Mouse (Mus musculus) gastrocnemius, postnatal 10 days (tissue): ENCODE measurements around the gene Fhdc1. TPM values are rescaled to one million over a fixed set of nuclear protein-coding genes. Genes with fewer than 3 reads are reported as not detected.

ENCODE experiments used
- DNase-seq: peaks from one replicate; pipeline ENCODE4 v3.0.0; 2021; ENCODE audit warnings: mixed read lengths
- total RNA-seq, 2 experiments: library from RNA; stranded (reverse); gene quantifications; 2 replicates each; pipeline ENCODE4 v1.2.3; 2021

The Fhdc1 gene
- total RNA-seq, 2 experiments from 2014 or later = 0.82 to 2.1 TPM

- DNase-seq = no peak
These were observed 5.1 kb downstream of the Fhdc1 start for GRCm38 (mm10) chr3:84474981-84475775.

DNA sequence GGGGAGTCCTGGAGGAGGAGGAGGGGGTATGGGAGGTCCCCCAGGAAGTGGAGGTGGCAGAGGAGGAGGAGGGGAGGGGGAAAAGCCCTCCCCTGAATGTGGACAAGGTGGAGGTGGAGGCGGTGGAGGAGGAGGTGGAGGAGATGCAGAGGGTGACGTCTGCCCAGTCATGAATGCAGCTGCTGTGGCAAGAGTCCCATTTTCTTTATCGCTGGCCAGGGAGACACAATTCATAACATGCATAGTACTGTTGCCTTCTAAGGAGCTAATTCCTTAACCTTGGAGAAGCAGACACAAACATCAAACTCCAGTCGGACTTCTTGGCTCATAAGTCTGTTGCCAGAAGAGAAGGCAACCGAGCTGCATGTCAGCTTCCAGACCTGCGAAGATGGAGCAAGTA, 5.8 kb downstream of the Fhdc1 start:
- no peak for DNase-seq

DNA sequence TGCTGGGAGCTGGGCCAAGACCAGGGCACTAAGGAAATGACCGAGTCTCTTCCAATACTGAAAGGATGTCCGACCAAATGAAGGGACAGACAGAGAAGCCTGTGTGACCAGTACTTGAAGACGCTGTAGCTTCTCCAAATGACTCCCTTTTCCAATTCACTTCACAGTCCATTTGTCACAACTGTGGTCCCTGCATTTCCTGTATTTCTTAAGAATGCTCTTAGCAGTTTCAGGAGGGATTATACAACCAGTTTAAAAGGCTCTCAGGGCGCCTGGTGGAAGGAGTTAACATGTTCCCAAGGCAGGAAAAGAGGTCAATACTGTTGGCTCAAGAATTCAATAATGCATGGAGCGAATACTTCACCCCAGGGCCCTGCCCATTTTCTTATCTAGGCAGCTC, 7.3 kb downstream of the Fhdc1 start:
- no peak for DNase-seq

- DNase-seq = no peak
These were observed 7.7 kb downstream of the Fhdc1 start for GRCm38 (mm10) chr3:84472527-84472926.

GRCm38 (mm10) chr3:84471146-84471545, 9.1 kb downstream of the Fhdc1 start:
- DNase-seq = no peak

- no peak for DNase-seq
These were observed 12.1 kb downstream of the Fhdc1 start for GRCm38 (mm10) chr3:84468111-84468453.

- no peak for DNase-seq
These were observed 12.7 kb downstream of the Fhdc1 start for GRCm38 (mm10) chr3:84467419-84468110.

- DNase-seq = no peak
These were observed 14.3 kb downstream of the Fhdc1 start for GRCm38 (mm10) chr3:84465822-84466500.

DNA sequence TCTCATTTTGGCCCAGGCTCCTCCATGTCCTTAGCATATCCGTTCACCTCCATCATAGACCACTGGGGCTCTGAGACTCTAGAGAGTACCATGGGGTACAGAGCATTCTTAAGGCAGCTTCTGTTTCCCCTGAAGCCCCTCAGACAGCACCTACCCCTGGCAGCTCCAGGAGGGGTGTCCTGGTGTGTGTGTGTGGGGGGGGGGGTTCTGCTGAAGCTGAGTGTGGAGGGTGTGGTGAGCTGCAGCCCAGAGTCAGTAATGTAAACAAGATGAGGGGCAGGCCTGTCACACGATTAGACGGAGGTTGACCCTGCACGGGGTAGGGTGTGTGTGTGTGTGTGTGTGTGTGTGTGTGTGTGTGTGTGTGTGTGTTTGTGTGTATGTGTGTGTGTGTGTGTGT, 18.5 kb downstream of the Fhdc1 start:
- no peak for DNase-seq

DNA sequence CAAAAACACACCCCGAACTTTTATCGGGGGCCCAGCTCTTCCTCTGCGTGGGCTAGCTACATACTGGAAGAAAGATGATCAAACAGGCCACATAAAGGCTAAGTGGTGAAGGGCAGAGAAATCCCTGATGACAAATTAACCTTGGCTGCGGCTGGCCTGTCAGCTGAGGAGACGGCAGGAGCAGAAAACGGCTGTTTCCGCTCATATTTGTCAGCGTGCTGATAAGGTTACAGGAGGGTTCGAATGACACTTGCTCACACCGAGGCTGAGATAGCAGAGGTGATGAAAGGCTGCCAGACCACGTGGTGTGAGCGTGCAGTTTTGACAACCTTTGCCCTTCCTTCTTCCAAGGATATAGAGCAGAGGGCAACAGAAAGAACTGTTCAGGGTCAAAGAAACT, 19.3 kb downstream of the Fhdc1 start:
- DNase-seq = no peak

DNA sequence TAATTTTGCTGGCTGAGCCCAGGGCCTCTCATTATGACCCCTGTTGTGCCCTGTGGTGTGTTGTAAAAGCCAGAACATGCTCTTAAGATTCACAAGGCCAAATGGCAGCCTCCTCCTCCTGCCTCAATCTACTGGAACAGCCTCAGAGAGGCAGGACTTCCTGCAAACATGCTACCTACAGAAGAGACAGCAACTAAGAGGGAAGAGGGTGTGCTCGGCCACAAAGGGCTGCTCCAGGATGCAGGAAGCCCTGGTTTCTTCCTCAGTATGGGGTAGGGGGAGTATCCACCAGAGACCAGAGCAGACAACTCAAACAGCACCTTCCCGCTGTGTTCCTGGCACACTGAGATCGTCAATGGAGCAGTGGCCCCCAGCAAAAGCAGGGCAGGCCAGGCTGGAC, 19.7 kb downstream of the Fhdc1 start:
- DNase-seq = no peak

DNA sequence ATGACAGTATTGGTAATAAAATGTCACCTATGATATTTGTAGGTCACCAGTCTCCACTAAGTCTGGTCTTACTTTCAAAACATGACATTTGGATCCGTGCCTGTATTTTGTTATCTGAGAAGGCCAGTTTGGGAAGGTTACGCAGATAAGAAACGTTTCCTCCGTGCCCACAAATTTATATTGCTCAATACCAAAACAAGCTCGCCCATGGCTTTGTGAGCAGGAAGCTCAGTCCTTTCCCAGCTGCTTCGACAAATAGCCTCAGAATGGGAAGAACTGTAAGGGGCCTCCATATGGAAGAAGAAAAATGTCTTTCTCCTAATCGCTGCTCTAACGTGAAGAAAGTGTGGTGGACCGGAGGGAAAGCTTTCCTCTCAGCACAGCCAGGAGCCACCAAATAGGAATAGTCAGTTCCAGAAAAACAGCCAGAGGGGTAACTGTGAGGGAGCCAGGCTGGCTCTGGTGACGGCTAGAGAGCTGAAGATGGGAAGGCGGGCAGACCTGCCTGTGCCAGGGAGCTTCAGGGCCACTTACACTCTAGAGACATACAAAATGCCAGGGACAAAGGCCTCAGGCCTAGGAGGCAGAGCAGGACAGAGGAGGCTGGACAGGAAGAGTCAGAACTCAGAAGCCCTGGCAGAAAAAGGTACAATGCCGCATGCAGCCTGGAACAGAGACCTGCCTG, 24.4 kb downstream of the Fhdc1 start:
- no peak for DNase-seq

DNA sequence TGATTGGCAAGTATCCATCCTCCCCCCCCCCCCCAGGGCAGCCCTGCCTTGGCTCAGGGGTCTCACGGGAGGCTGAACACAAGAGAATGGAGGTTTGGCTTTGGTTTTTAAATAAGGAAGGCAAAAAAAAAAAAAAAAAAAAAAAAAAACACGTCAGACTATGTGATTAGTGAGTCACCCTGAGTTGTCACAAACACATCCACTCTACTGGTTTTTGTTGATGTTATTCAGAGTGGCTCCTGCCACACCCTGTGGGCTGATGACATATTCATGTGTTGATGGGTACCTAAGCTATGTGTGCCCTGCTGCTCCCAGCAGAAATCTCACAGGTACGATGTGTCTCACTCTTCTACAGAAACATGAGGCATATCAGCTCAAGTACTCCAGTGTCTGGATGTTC, 29.6 kb downstream of the Fhdc1 start:
- DNase-seq = no peak

DNA sequence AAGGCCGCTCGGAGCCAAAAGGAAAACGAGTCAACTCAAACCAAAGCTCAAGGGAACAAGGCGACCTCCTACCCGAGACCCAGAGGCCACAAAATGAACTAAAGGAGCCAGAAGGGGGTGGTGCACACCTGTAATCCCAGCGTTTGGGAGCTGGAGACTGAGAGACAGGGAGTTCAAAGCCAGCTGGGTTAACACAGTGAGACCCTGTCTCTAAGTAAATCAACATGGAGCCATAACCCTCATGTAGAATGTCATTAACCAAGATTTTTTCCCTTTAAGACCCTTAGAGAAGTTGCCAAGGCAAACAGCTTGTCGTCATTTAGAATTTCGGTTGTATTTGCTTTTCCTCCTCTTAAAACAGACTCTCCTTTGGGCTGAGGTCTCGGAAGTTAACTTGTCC, 31.2 kb downstream of the Fhdc1 start:
- DNase-seq = no peak

DNA sequence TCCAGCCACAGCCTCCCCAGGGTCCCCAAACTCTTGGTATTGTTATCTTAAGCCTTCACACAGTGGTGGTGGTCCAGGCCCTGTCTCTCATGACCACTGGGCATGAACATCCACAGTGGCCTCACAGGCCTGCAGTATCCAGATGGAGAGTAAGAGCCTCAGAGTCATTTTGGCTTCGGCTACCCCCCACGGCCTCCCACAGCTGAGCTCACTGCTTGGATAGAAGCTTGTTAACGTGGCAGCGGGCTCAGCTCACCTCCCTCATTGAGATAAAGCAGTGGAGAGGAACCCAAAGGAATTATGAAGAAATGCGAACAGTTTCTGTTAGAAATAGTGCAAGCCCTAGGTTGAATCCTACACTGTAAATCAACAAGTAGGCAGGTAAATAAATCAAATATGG, 32.4 kb downstream of the Fhdc1 start:
- no peak for DNase-seq

DNA sequence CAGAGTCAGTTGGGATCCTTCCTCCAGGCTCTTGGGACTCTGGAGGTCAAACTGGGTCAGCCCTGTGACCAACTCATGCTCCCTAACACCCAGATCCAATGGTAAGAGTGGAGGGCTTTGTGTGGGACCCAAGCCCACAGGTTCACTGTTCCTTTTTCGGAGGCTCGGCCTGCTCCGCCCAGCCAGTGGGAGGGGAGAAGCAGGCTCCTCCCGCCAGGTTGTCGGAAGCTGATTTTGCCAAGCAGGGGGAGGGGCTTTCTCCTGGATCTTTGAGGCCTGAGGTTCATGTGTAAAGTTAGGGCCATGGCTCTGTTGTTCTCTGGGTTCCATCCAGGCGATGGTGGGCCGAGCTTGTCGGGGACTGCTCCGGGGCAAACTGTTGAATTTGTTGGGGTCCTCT, 34.4 kb downstream of the Fhdc1 start:
- no peak for DNase-seq

DNA sequence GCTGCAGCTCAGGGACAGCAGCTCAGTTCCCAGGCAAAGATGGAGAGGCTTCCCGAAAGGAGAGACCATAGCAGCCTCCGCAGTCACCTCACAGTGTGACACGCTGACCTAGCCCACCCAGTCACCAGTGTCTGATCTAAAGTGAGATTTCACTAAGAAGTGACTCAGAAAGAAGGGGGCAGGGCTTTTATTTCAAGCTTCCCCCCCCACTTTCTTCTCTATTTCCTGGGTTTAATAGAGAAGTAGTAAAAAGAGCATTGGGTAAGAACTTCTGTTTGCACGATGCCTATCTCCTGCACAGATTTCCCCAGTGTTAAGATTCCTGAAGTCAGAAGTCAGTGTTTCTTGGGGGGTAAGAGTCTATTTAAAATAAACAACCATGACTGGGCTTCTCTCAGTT, 37.3 kb downstream of the Fhdc1 start:
- no peak for DNase-seq

DNA sequence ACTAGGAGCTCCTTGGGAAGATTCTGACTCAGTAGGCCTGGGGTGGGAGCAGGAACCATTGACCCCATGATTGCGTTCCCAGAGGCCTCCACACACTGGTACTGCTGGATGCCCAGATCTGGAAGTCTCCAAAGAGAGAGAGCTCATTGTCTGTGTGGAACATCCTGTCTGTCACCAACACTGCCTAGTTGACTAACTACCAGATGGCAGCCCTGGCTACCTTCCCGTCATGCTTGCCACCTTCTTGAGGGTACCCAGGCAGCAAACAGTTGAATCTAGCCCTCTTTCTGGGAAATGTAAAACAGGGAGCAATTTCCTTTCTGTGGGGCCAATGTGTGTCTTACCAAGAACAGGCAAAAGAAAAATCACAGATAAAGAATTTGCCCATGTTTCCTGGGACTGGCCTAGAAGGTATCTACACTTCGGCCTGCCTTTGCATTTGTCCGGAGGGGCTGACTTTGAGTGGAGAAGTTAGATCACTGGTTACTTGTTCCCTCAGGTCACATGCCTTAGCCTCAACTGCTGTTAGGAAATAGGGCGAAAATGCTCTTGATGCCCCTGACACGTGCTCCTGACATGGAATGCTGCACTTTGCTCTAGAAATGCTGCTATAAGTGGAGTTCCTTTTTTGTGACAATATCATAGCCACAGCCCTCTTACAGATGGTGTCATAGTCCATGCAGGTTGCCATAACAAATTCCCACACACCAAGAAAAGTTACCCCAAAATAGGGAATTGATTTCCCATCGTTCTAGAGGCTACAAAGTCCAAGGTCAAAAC, 40.6 kb downstream of the Fhdc1 start:
- no peak for DNase-seq

DNA sequence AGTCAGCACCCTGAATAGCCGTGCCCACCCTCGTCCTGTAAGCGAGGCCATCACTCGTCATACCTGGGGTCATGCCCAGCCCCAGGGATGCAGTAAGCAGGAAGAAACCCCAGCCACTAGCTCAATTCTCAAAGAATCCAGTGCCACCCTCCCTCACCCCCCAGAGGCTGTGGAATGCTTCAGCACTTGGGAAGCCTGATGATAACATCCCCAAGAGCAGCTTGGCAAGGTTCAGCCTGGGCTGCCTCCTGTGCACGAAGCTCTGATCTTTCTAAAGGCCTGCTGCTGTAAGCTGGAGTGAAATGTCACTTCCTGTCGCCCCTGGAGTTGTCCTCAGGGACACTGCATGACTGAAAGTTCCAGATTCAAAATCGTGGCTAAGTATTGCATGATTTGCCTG, 41.4 kb downstream of the Fhdc1 start:
- DNase-seq = no peak

DNA sequence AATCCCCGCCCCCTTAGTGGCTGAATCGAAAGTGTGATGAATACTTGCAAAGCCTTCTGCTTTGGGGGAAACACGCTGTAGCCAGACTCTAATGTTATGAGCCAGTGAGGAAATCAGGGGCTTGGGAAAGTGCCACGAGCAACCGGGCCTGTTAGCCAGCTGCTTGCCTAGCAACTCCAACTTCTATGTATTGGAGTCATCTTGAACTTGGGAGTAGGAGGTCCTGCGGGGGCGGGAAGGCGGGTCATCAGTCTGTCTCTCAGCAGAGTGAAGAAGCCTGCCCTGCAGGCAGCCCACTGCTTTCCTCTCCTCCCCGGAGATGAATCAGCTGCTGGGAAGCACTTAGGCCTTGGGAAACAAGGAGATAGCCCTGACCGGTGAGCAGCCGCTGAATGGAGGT, 42.1 kb downstream of the Fhdc1 start:
- DNase-seq = peak; percentile 56

DNA sequence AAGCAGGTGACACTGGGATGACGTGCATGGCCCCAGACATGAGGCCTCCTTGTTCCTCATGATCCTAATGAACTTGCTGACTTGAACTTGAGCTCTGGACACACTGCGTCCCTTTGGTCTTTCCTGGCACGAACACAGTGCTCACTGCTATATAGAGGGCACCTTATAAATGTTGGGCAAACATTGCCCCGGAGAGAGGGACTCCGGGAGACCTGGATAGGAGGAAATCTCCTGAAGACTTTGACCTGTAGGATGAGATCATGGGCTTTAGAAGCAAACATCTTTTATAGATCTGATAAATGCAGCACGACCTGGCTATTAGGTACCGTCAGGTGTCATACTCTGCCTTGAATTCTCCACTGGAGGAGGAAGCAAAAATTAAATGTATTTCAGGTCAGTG, 43.3 kb downstream of the Fhdc1 start:
- DNase-seq = no peak
